Mouse (Mus musculus) intestine, postnatal 0 days (tissue): Measurements from ENCODE around the gene Mvk. TPM values are rescaled to one million over a fixed set of nuclear protein-coding genes. Genes with fewer than 3 reads are reported as not detected.
A peak's percentile ranks its signal among the peaks of the same experiment; 100 is the strongest.

Source experiments
- ATAC-seq: fragments of 200-750 bp; cut with Nextera tagmentation; 2 replicates; pipeline ENCODE4 v1.8.0; 2017; ENCODE audit warnings: mild to moderate bottlenecking, moderate TSS enrichment, moderate library complexity
- H3K27ac ChIP-seq: fragments of 300-500 bp; sonication (generic); 2 replicates; pipeline ENCODE4 v1.5.1; 2014; ENCODE audit warnings: mild to moderate bottlenecking, low read depth, low read length, moderate library complexity
- H3K27me3 ChIP-seq: fragments of 300-500 bp; sonication (generic); replicated peaks from 2 replicates; pipeline ENCODE4 v1.6.1; 2014; ENCODE audit warnings: low read length, mixed read lengths; ENCODE audit not compliant: control insufficient read depth, insufficient read depth
- H3K36me3 ChIP-seq: fragments of 300-500 bp; sonication (generic); 2 replicates; pipeline ENCODE4 v1.6.1; 2014; ENCODE audit warnings: mild to moderate bottlenecking, moderate library complexity; ENCODE audit not compliant: control insufficient read depth, insufficient read depth
- H3K4me1 ChIP-seq: fragments of 300-500 bp; sonication (generic); replicated peaks from 2 replicates; pipeline ENCODE4 v1.6.1; 2014; ENCODE audit warnings: antibody characterized with exemption, low read length, mixed read lengths; ENCODE audit not compliant: control insufficient read depth, insufficient read depth
- H3K4me2 ChIP-seq: fragments of 300-500 bp; sonication (generic); replicated peaks from 2 replicates; pipeline ENCODE4 v1.6.1; 2014; ENCODE audit warnings: low read depth, mild to moderate bottlenecking, moderate library complexity
- H3K4me3 ChIP-seq: fragments of 300-500 bp; sonication (generic); 2 replicates; pipeline ENCODE4 v1.5.1; 2014; ENCODE audit warnings: low read depth, low read length
- H3K9ac ChIP-seq: fragments of 300-500 bp; sonication (generic); 2 replicates; pipeline ENCODE4 v1.6.1; 2014; ENCODE audit warnings: mild to moderate bottlenecking, low read depth, low read length
- H3K9me3 ChIP-seq: fragments of 300-500 bp; sonication (generic); 2 replicates; pipeline ENCODE4 v1.6.1; 2016; ENCODE audit warnings: mixed run types; ENCODE audit not compliant: control insufficient read depth
- CTCF ChIP-seq: sonication (generic); IDR thresholded peaks from 2 replicates; pipeline ENCODE4 v1.5.1; 2016; ENCODE audit warnings: low read depth, mild to moderate bottlenecking, control low read depth, antibody characterized with exemption, moderate library complexity
- WGBS: fragments of 180-500 bp; shearing (Covaris S2); extraction: QIAGEN DNeasy Blood & Tissue Kit; methylation state at CpG from one replicate; pipeline ENCODE4 v1.1.7; 2014; 5-methylcytosine and 5-hydroxymethylcytosine counted together
- polyA plus RNA-seq: library from polyadenylated mRNA; unstranded; fragments of >200 nt; fragmentation: Nextera tagmentation; extraction: Ambion mirVana; gene quantifications from 2 replicates; pipeline ENCODE4 v1.2.1, GENCODE M21; 2015

Mvk gene
- polyA plus RNA-seq, 1 experiment from 2014 or later = 13.8 TPM

- ATAC-seq = no peak
- no peaks in the 10 kb centered on the region for H3K9me3 ChIP-seq
Observed at GRCm38 (mm10) chr5:114412361-114412998, 31.6 kb upstream of the Mvk start.

GRCm38 (mm10) chr5:114413067-114413735, 30.9 kb upstream of the Mvk start:
- ATAC-seq = no peak
- Histone ChIP-seq H3K4me1 (no peaks in the 10 kb centered on the region), H3K9ac (no peak overlapping the region), H3K36me3 (peaks cover 100% of the 10 kb centered on the region), H3K4me2 (no peak overlapping the region), H3K27me3 (no peaks in the 10 kb centered on the region), H3K27ac (no peak overlapping the region), H3K9me3 (no peaks in the 10 kb centered on the region), H3K4me3 (no peak overlapping the region)
- WGBS = 57% methylated on average over 16 of the region's 16 CpGs
- TF ChIP-seq CTCF = no peak

More at GRCm38 (mm10) chr5:114412361-114412998, 31.6 kb upstream of the Mvk start:
- no peaks in the 10 kb centered on the region for H3K27me3 ChIP-seq
- no peak overlapping the region for H3K4me2 ChIP-seq
- H3K9ac ChIP-seq = no peak overlapping the region
- H3K4me3 ChIP-seq = no peak overlapping the region
- WGBS = 75% methylated on average over 23 of the region's 23 CpGs
- H3K36me3 ChIP-seq = peaks cover 100% of the 10 kb centered on the region
- no peaks in the 10 kb centered on the region for H3K4me1 ChIP-seq
- TF ChIP-seq CTCF = no peak
- no peak overlapping the region for H3K27ac ChIP-seq

- ATAC-seq = no peak
- no peak for TF ChIP-seq CTCF
Observed at GRCm38 (mm10) chr5:114415606-114416005, 28.5 kb upstream of the Mvk start.

GRCm38 (mm10) chr5:114416855-114417254, 27.2 kb upstream of the Mvk start:
- WGBS = 82% methylated on average over 8 of the region's 8 CpGs

More at GRCm38 (mm10) chr5:114415606-114416005, 28.5 kb upstream of the Mvk start:
- Histone ChIP-seq H3K9ac (no peak overlapping the region), H3K4me3 (no peak overlapping the region), H3K27ac (no peak overlapping the region), H3K4me1 (no peaks in the 10 kb centered on the region), H3K36me3 (peaks cover 98% of the 10 kb centered on the region), H3K4me2 (no peak overlapping the region), H3K9me3 (no peaks in the 10 kb centered on the region), H3K27me3 (no peaks in the 10 kb centered on the region)
- 94% methylated on average over 5 of the region's 5 CpGs for WGBS

GRCm38 (mm10) chr5:114418541-114418940, 25.5 kb upstream of the Mvk start:
- Histone ChIP-seq H3K4me3 (no peak overlapping the region), H3K9me3 (no peaks in the 10 kb centered on the region), H3K4me1 (no peaks in the 10 kb centered on the region), H3K36me3 (peaks cover 76% of the 10 kb centered on the region), H3K4me2 (no peak overlapping the region), H3K9ac (no peak overlapping the region), H3K27me3 (no peaks in the 10 kb centered on the region), H3K27ac (no peak overlapping the region)
- WGBS = 78% methylated on average over 8 of the region's 8 CpGs
- ATAC-seq = no peak
- TF ChIP-seq CTCF = peak; percentile 63

More at GRCm38 (mm10) chr5:114416855-114417254, 27.2 kb upstream of the Mvk start:
- peak; percentile 11; the same call in 1 of the 2 replicates for TF ChIP-seq CTCF
- Histone ChIP-seq H3K4me2 (no peak overlapping the region), H3K4me3 (no peak overlapping the region), H3K4me1 (no peaks in the 10 kb centered on the region), H3K9ac (no peak overlapping the region), H3K36me3 (peaks cover 93% of the 10 kb centered on the region), H3K27ac (no peak overlapping the region), H3K27me3 (no peaks in the 10 kb centered on the region), H3K9me3 (no peaks in the 10 kb centered on the region)
- no peak for ATAC-seq

GRCm38 (mm10) chr5:114421561-114422298, 22.3 kb upstream of the Mvk start:
- H3K4me1 ChIP-seq = no peaks in the 10 kb centered on the region
- no peak for TF ChIP-seq CTCF
- H3K27me3 ChIP-seq = no peaks in the 10 kb centered on the region
- no peak for ATAC-seq
- H3K4me3 ChIP-seq = no peak overlapping the region
- no peaks in the 10 kb centered on the region for H3K9me3 ChIP-seq
- peaks cover 44% of the 10 kb centered on the region for H3K36me3 ChIP-seq
- no peak overlapping the region for H3K4me2 ChIP-seq
- WGBS = 51% methylated on average over 11 of the region's 11 CpGs
- H3K9ac ChIP-seq = no peak overlapping the region
- no peak overlapping the region for H3K27ac ChIP-seq
